Mouse (Mus musculus) bone marrow macrophage, adult 2 months (primary cell): ENCODE data around the gene Olfr157. TPM values are rescaled to one million over a fixed set of nuclear protein-coding genes. Genes with fewer than 3 reads are reported as not detected.

ENCODE experiments used
- H3K27ac ChIP-seq: 2 replicates; pipeline ENCODE4 v1.5.1; 2012; ENCODE audit warnings: low read depth, low read length; ENCODE audit not compliant: insufficient read depth
- H3K4me1 ChIP-seq: 2 replicates; pipeline ENCODE4 v1.6.1; 2012; ENCODE audit warnings: low read length; ENCODE audit not compliant: control insufficient read depth, insufficient read depth
- H3K4me3 ChIP-seq: 2 replicates; pipeline ENCODE4 v1.5.1; 2012; ENCODE audit warnings: mild to moderate bottlenecking, low read length, moderate library complexity; ENCODE audit not compliant: insufficient read depth
- CTCF ChIP-seq: IDR thresholded peaks from 2 replicates; pipeline ENCODE4 v1.5.1; 2012; ENCODE audit warnings: low read depth, mild to moderate bottlenecking, low read length, moderate library complexity
- POLR2A ChIP-seq: IDR thresholded peaks from 2 replicates; pipeline ENCODE4 v1.6.1; 2012; ENCODE audit warnings: mild to moderate bottlenecking, low read depth, low read length, borderline replicate concordance
- polyA plus RNA-seq: library from polyadenylated mRNA; stranded (reverse); fragments of >200 nt; gene quantifications from 2 replicates; pipeline ENCODE4 v1.2.4, GENCODE M21; 2012; ENCODE audit not compliant: missing spikeins, insufficient read depth, insufficient read length

Gene Olfr157
- polyA plus RNA-seq = 0.33 TPM in 1 of 2 replicates, not detected in the other

GRCm38 (mm10) chr4:43840101-43840500 lies at the start of gene Olfr157:
Olfr157 (minus strand) TSS chr4:43840201.
- Histone ChIP-seq H3K4me3 (no peak within 1 kb of the TSS), H3K4me1 (no peaks in the 10 kb centered on the region), H3K27ac (no peak within 1 kb of the TSS)
- no peak for TF ChIP-seq CTCF
- TF ChIP-seq POLR2A = no peak

GRCm38 (mm10) chr4:43884196-43884595 lies 44.2 kb upstream of the Olfr157 start:
- TF ChIP-seq POLR2A = no peak
- TF ChIP-seq CTCF = no peak
- Histone ChIP-seq H3K4me1 (no peaks in the 10 kb centered on the region), H3K27ac (no peak overlapping the region), H3K4me3 (no peak overlapping the region)

GRCm38 (mm10) chr4:43879566-43879965 lies 39.6 kb upstream of the Olfr157 start:
- Histone ChIP-seq H3K4me3 (no peak overlapping the region), H3K4me1 (0 out of 2 replicates have a peak, but pooled peaks cover 2% of the 10 kb centered on the region), H3K27ac (no peak overlapping the region)
- TF ChIP-seq POLR2A = no peak

- H3K4me3 ChIP-seq = no peak overlapping the region
- H3K27ac ChIP-seq = no peak overlapping the region
- 0 out of 2 replicates have a peak, but pooled peaks cover 2% of the 10 kb centered on the region for H3K4me1 ChIP-seq
Measured at GRCm38 (mm10) chr4:43878121-43878776, 38.2 kb upstream of the Olfr157 start.

GRCm38 (mm10) chr4:43877230-43877629 lies 37.2 kb upstream of the Olfr157 start:
- Histone ChIP-seq H3K27ac (no peak overlapping the region), H3K4me3 (no peak overlapping the region), H3K4me1 (0 out of 2 replicates have a peak, but pooled peaks cover 2% of the 10 kb centered on the region)
- TF ChIP-seq POLR2A (no peak), CTCF (no peak)

More at GRCm38 (mm10) chr4:43878121-43878776, 38.2 kb upstream of the Olfr157 start:
- TF ChIP-seq CTCF (no peak), POLR2A (no peak)

- TF ChIP-seq CTCF = no peak
- no peak for TF ChIP-seq POLR2A
- Histone ChIP-seq H3K27ac (no peak overlapping the region), H3K4me3 (peak overlapping the region; percentile 63)
Measured at GRCm38 (mm10) chr4:43875919-43876411, 36.0 kb upstream of the Olfr157 start.

GRCm38 (mm10) chr4:43875160-43875918 lies 35.3 kb upstream of the Olfr157 start, which contains the start of gene Reck:
Reck (plus strand) TSS chr4:43875530.
- TF ChIP-seq CTCF = no peak
- no peak for TF ChIP-seq POLR2A
- H3K4me1 ChIP-seq = 0 out of 2 replicates have a peak, but pooled peaks cover 2% of the 10 kb centered on the region
- peak within 1 kb of the TSS; percentile 63 for H3K4me3 ChIP-seq
- H3K27ac ChIP-seq = no peak within 1 kb of the TSS

More at GRCm38 (mm10) chr4:43875919-43876411, 36.0 kb upstream of the Olfr157 start:
- 0 out of 2 replicates have a peak, but pooled peaks cover 2% of the 10 kb centered on the region for H3K4me1 ChIP-seq

- no peak for TF ChIP-seq CTCF
- no peak for TF ChIP-seq POLR2A
- Histone ChIP-seq H3K27ac (no peak overlapping the region), H3K4me3 (no peak overlapping the region), H3K4me1 (0 out of 2 replicates have a peak, but pooled peaks cover 2% of the 10 kb centered on the region)
Measured at GRCm38 (mm10) chr4:43874501-43874900, 34.5 kb upstream of the Olfr157 start.

GRCm38 (mm10) chr4:43869821-43870220 lies 29.8 kb upstream of the Olfr157 start:
- Histone ChIP-seq H3K4me1 (no peaks in the 10 kb centered on the region), H3K4me3 (no peak overlapping the region), H3K27ac (no peak overlapping the region)
- TF ChIP-seq CTCF (no peak), POLR2A (no peak)
